Mouse (Mus musculus) liver, embryonic 14.5 days (tissue): ENCODE data around the gene Pwwp2a. TPM values are rescaled to one million over a fixed set of nuclear protein-coding genes. Genes with fewer than 3 reads are reported as not detected.

Experiments used
- ATAC-seq: fragments of 200-750 bp; cut with Nextera tagmentation; 2 replicates; pipeline ENCODE4 v1.8.0; 2017; ENCODE audit warnings: moderate number of reproducible peaks, mild to moderate bottlenecking, moderate library complexity; ENCODE audit not compliant: insufficient read depth
- DNase-seq, 3 experiments: peaks; one replicate each; pipeline ENCODE4 v3.0.0-alpha.2; 2012 to 2013; ENCODE audit warnings: low read depth in 3 of 3, low spot score in 3 of 3
- H3K27ac ChIP-seq: fragments of 300-500 bp; sonication (generic); 2 replicates; pipeline ENCODE4 v1.5.1; 2014; ENCODE audit warnings: moderate library complexity, mild to moderate bottlenecking, control low read depth, inconsistent platforms
- H3K27me3 ChIP-seq: fragments of 300-500 bp; sonication (generic); 2 replicates; pipeline ENCODE4 v1.6.1; 2014; ENCODE audit warnings: mild to moderate bottlenecking, low read length, moderate library complexity; ENCODE audit not compliant: control insufficient read depth, insufficient read depth
- H3K36me3 ChIP-seq: fragments of 300-500 bp; sonication (generic); replicated peaks from 2 replicates; pipeline ENCODE4 v1.6.1; 2014; ENCODE audit warnings: low read depth; ENCODE audit not compliant: control insufficient read depth, insufficient read depth
- H3K4me1 ChIP-seq, 2 experiments: fragments of 200-500 bp in 1 of 2; fragments of 300-500 bp in 1 of 2; sonication (generic) in 1 of 2; replicated peaks; 2 replicates each; pipeline ENCODE4 v1.6.1; 2012 to 2014; ENCODE audit warnings: antibody characterized with exemption in 1 of 2, inconsistent platforms in 1 of 2, low read length in 1 of 2; ENCODE audit not compliant: control insufficient read depth in 2 of 2, insufficient read depth in 2 of 2
- H3K4me2 ChIP-seq: fragments of 300-500 bp; sonication (generic); 2 replicates; pipeline ENCODE4 v1.6.1; 2014; ENCODE audit warnings: low read depth, mild to moderate bottlenecking, control low read depth, moderate library complexity
- H3K4me3 ChIP-seq, 2 experiments: fragments of 200-500 bp in 1 of 2; fragments of 300-500 bp in 1 of 2; sonication (generic) in 1 of 2; 2 replicates each; pipeline ENCODE4 v1.5.1; 2012 to 2014; ENCODE audit warnings: low read depth in 2 of 2, low read length in 2 of 2, mild to moderate bottlenecking in 2 of 2, control low read depth in 1 of 2, inconsistent platforms in 1 of 2, moderate library complexity in 1 of 2; ENCODE audit not compliant: insufficient read depth in 1 of 2
- H3K9ac ChIP-seq: fragments of 300-500 bp; sonication (generic); replicated peaks from 2 replicates; pipeline ENCODE4 v1.6.1; 2014; ENCODE audit warnings: mild to moderate bottlenecking, control low read depth, moderate library complexity
- H3K9me3 ChIP-seq: fragments of 300-500 bp; sonication (generic); 2 replicates; pipeline ENCODE4 v1.6.1; 2016; ENCODE audit warnings: low read length, mixed read lengths; ENCODE audit not compliant: control insufficient read depth
- CTCF ChIP-seq: IDR thresholded peaks from 2 replicates; pipeline ENCODE4 v1.5.1; 2016; ENCODE audit warnings: antibody characterized with exemption, low read depth, control low read depth
- EP300 ChIP-seq: IDR thresholded peaks from 2 replicates; pipeline ENCODE4 v1.6.1; 2016; ENCODE audit warnings: antibody characterized with exemption, low read depth
- WGBS: fragments of 180-500 bp; shearing (Covaris S2); extraction: QIAGEN DNeasy Blood & Tissue Kit; methylation state at CpG from one replicate; pipeline ENCODE4 v1.1.7; 2014; ENCODE audit not compliant: insufficient replicate concordance; 5-methylcytosine and 5-hydroxymethylcytosine counted together
- polyA plus RNA-seq, 2 experiments: library from polyadenylated mRNA; depleted of rRNA in 1 of 2; stranded (reverse) in 1 of 2; unstranded in 1 of 2; fragments of >200 nt; fragmentation: Nextera tagmentation in 1 of 2; extraction: Ambion mirVana in 1 of 2; gene quantifications; 2 replicates each; pipeline versions ENCODE4 v1.2.1 to v1.2.3; 2012 to 2014

The Pwwp2a gene
- polyA plus RNA-seq, 2 experiments = 10.3 to 15.7 TPM

DNA sequence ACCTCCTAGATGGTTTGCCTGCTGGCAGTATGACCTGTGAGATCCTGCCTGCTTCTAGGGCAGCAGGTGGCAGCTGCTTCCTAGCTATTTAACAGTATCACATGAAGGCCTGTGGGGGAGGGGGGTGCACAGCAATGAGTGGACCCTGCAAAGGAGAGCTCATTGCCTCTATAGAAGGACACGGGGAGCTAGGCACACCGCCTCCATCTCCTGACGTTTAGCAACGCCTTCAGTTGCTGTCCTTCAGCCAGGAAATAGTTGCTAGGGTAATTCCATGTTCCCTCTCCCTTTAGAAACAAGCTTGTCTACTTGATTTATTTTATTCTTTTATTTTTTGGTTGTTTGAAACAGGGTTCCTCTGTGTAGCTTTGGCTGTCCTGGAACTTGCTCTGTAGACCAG, 45.0 kb upstream of the Pwwp2a start:
- 60% methylated on average over 4 of the region's 4 CpGs for WGBS
- Histone ChIP-seq H3K4me2 (no peak overlapping the region), H3K4me1 (peaks cover 0 to 15% of the 10 kb centered on the region in 2 experiments), H3K36me3 (no peaks in the 10 kb centered on the region), H3K27ac (no peak overlapping the region), H3K9ac (no peak overlapping the region), H3K9me3 (no peaks in the 10 kb centered on the region), H3K27me3 (no peaks in the 10 kb centered on the region), H3K4me3 (no peak overlapping the region)
- ATAC-seq (no peak), DNase-seq (no peak)
- TF ChIP-seq CTCF = no peak
- no peak for TF ChIP-seq EP300

DNA sequence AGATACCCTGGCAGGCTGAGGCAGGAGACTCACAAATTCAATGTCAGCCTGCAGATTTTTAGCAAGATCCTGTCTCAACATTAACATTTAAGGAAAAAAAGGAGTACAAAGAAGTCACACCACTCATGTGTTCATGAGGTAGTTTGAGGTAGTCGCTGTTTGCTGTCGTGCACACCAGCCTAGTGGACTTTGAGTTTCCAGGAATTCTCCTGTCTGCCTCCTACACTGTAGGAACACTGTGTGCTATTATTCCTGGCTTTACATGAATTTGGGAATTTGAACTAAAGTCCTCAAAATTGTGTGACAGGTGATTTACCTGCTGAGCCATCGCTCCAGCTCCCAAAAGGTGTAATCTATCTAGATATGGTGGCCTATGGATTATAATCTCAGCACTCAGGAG, 43.3 kb upstream of the Pwwp2a start:
- Histone ChIP-seq H3K27me3 (no peaks in the 10 kb centered on the region), H3K36me3 (no peaks in the 10 kb centered on the region), H3K4me3 (no peak overlapping the region), H3K9ac (no peak overlapping the region), H3K27ac (no peak overlapping the region), H3K9me3 (no peaks in the 10 kb centered on the region), H3K4me2 (no peak overlapping the region), H3K4me1 (peaks cover 0 to 3% of the 10 kb centered on the region in 2 experiments; a peak in 2 of 4 replicates)
- no peak for TF ChIP-seq CTCF
- TF ChIP-seq EP300 = no peak
- DNase-seq (no peak), ATAC-seq (no peak)
- 71% methylated on average over 3 of the region's 3 CpGs for WGBS

DNA sequence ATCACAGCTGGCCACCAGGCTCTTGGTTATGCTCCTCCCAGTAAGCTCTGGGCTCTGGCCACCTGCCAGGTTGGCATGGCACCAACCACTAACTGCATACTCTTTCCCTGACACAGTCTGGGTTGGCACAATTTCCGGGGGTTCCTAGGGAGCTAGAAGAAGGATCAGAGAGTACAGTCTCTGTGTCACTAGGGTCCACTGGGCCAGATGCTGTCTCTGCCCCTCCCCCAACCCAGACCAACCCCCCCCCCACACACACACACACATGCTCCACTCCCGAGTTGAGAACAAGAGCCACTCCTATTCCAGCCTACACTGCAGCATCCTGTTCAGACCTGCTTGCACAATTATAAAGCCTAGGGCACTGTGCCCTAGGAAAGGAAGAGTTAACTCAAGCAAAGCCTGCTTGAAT, 38.6 kb upstream of the Pwwp2a start:
- no peak overlapping the region for H3K27ac ChIP-seq
- WGBS = 53% methylated on average over 2 of the region's 2 CpGs
- no peak for TF ChIP-seq CTCF
- TF ChIP-seq EP300 = no peak
- DNase-seq (no peak), ATAC-seq (no peak)
- no peaks in the 10 kb centered on the region for H3K4me1 ChIP-seq
- H3K4me2 ChIP-seq = no peak overlapping the region
- no peaks in the 10 kb centered on the region for H3K27me3 ChIP-seq
- no peaks in the 10 kb centered on the region for H3K36me3 ChIP-seq
- H3K4me3 ChIP-seq = no peak overlapping the region
- no peak overlapping the region for H3K9ac ChIP-seq
- H3K9me3 ChIP-seq = no peaks in the 10 kb centered on the region

DNA sequence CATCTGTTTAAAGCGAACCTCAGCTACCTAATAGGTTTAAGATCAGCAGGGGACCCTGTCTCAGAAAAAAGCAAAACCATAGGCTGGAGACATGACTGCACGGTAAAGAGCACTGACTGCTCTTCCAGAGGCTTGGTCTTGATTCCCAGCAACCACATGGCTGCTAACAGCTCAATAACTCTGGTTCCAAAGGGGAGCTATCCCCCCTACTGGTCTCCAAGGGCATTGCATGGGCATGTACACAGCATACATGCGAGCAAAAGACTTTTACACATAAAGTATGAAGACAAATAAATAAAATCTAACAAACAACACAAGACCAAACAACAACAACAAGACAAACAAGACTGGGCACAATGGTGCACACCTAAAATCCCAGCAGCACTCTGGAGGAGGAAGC, 36.5 kb upstream of the Pwwp2a start:
- Histone ChIP-seq H3K27me3 (no peaks in the 10 kb centered on the region), H3K9ac (no peak overlapping the region), H3K4me2 (no peak overlapping the region), H3K4me3 (no peak overlapping the region), H3K4me1 (no peaks in the 10 kb centered on the region), H3K36me3 (no peaks in the 10 kb centered on the region), H3K27ac (no peak overlapping the region), H3K9me3 (no peaks in the 10 kb centered on the region)
- TF ChIP-seq EP300 = no peak
- peak; percentile 48 for TF ChIP-seq CTCF
- no peak for ATAC-seq
- 60% methylated on average over 3 of the region's 3 CpGs for WGBS
- no peak for DNase-seq

DNA sequence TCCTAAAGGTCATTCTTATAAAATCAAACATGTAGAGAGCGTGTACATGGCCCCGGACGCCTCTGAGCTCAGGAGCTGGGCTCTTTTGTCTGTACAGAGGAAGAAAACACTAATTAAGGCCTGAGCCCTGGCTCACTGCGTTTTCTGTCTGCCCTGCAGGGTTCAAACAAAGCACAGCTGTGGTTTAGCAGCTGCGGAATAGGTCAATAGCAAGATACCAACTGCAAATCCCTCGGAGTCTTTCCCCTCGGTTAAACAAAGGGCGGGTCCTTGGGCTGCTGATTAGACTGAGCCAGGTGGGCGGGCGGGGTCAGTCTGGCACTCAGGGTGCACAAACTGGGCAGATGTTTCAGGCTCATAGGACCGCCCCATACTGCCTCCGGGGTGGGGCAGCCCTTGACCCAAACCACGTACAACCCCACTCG, 28.7 kb upstream of the Pwwp2a start:
- ATAC-seq (peak; percentile 50; the same call in 1 of the 2 replicates), DNase-seq (no peak)
- H3K4me2 ChIP-seq = no peak overlapping the region
- H3K9ac ChIP-seq = no peak overlapping the region
- H3K4me3 ChIP-seq = no peak overlapping the region
- H3K27me3 ChIP-seq = no peaks in the 10 kb centered on the region
- peaks cover 0 to 2% of the 10 kb centered on the region in 2 experiments; a peak in 1 of 4 replicates for H3K4me1 ChIP-seq
- WGBS = 24% methylated on average over 14 of the region's 14 CpGs
- H3K27ac ChIP-seq = no peak overlapping the region
- H3K9me3 ChIP-seq = no peaks in the 10 kb centered on the region
- no peaks in the 10 kb centered on the region for H3K36me3 ChIP-seq
- TF ChIP-seq EP300 (no peak), CTCF (no peak)
